Mouse (Mus musculus) testis, adult 2 months (tissue): ENCODE measurements around the gene Snrnp70. TPM values are rescaled to one million over a fixed set of nuclear protein-coding genes. Genes with fewer than 3 reads are reported as not detected.
A peak's percentile ranks its signal among the peaks of the same experiment; 100 is the strongest.

ENCODE experiments used
- H3K27ac ChIP-seq: fragments of 200-500 bp; 2 replicates; pipeline ENCODE4 v1.5.1; 2012; ENCODE audit warnings: low read depth, low read length; ENCODE audit not compliant: control insufficient read depth, insufficient read depth
- H3K27me3 ChIP-seq: fragments of 200-500 bp; 2 replicates; pipeline ENCODE4 v1.6.1; 2012; ENCODE audit warnings: mild to moderate bottlenecking, low read length, moderate library complexity; ENCODE audit not compliant: control insufficient read depth, insufficient read depth
- H3K36me3 ChIP-seq: fragments of 200-500 bp; 2 replicates; pipeline ENCODE4 v1.6.1; 2012; ENCODE audit warnings: mild to moderate bottlenecking, low read length; ENCODE audit not compliant: control insufficient read depth, insufficient read depth
- H3K4me1 ChIP-seq: fragments of 200-500 bp; 2 replicates; pipeline ENCODE4 v1.6.1; 2012; ENCODE audit warnings: low read length; ENCODE audit not compliant: control insufficient read depth, insufficient read depth
- H3K4me3 ChIP-seq: fragments of 200-500 bp; 2 replicates; pipeline ENCODE4 v1.5.1; 2012; ENCODE audit warnings: low read depth, mild to moderate bottlenecking, low read length, moderate library complexity, mixed read lengths; ENCODE audit not compliant: control insufficient read depth
- CTCF ChIP-seq: fragments of 200-500 bp; IDR thresholded peaks from 2 replicates; pipeline ENCODE4 v1.5.1; 2012; ENCODE audit warnings: low read depth, mild to moderate bottlenecking, inconsistent platforms, low read length, moderate library complexity; ENCODE audit not compliant: control insufficient read depth, insufficient read depth, insufficient replicate concordance
- POLR2A ChIP-seq: fragments of 200-500 bp; IDR thresholded peaks from 2 replicates; pipeline ENCODE4 v1.6.1; 2012; ENCODE audit warnings: low read depth, mild to moderate bottlenecking, inconsistent platforms, low read length, moderate library complexity; ENCODE audit not compliant: control insufficient read depth
- polyA plus RNA-seq: library from polyadenylated mRNA; depleted of rRNA; stranded (reverse); fragments of >200 nt; gene quantifications from 2 replicates; pipeline ENCODE4 v1.2.3, GENCODE M21; 2012

The Snrnp70 gene
- polyA plus RNA-seq, 1 experiment = 202 TPM

DNA sequence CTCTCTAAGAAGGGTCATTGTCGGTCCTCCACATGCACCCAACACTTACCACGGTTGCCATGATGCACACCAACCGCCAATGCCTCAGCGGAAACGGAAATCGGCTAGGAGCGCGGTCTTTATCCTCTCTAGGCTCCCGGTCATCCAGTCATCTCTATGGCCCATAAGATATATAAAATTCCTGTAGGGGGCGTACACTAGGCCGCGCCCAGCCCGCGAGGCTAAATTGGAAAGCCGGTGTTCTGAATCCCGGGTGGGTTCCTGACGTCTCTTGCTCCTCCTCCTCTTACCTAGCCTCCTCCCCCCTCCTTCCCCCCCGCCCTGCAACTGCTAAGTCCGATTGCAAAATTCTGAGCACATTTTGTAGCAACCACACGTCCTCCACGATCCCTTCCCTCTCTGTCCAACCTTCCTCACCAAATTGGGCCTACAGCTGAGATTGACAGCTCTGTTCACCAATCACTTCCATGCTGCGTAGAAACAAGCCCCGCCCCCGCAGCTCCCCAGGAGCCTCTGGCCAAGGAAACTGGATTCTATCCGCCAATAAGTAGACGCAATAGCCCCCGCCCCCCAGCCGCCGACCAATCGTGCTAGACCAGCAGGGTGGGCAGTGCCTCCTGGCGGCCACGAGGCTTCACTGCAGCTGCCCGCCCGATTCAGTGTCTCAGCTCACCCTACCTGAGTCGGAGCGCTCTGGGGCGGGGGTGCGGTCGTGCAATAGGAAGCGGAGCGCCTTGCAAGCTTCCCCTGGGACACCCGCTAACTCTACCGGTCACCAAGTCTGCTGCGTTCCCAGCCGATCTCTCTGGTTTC lies 38.9 kb upstream of the Snrnp70 start, which contains the start of gene Gys1:
TSS of gene Gys1 (plus strand) at position 642 of the 813 bp plus-strand sequence.
- Histone ChIP-seq H3K36me3 (no peaks in the 10 kb centered on the region; the same call in 1 of the 2 replicates), H3K4me1 (peaks cover 27% of the 10 kb centered on the region), H3K27ac (peak within 1 kb of the TSS; percentile 94), H3K27me3 (no peaks in the 10 kb centered on the region), H3K4me3 (peak within 1 kb of the TSS; percentile 90)
- TF ChIP-seq CTCF (peak; percentile 96), POLR2A (peak; percentile 76; the same call in 1 of the 2 replicates)

- no peaks in the 10 kb centered on the region; the same call in 1 of the 2 replicates for H3K36me3 ChIP-seq
- TF ChIP-seq CTCF (no peak), POLR2A (no peak)
- H3K27me3 ChIP-seq = no peaks in the 10 kb centered on the region
- peak overlapping the region; percentile 94 for H3K27ac ChIP-seq
- H3K4me1 ChIP-seq = peaks cover 25% of the 10 kb centered on the region
- peak overlapping the region; percentile 90 for H3K4me3 ChIP-seq
Observed at GRCm38 (mm10) chr7:45433835-45434202, 38.3 kb upstream of the Snrnp70 start.

- peaks cover 1% of the 10 kb centered on the region for H3K36me3 ChIP-seq
- H3K27ac ChIP-seq = no peak overlapping the region
- no peaks in the 10 kb centered on the region; the same call in none of the 2 replicates for H3K4me1 ChIP-seq
- H3K4me3 ChIP-seq = no peak overlapping the region
- no peaks in the 10 kb centered on the region for H3K27me3 ChIP-seq
- TF ChIP-seq POLR2A = no peak
- no peak for TF ChIP-seq CTCF
Observed at GRCm38 (mm10) chr7:45426556-45426955, 31.0 kb upstream of the Snrnp70 start.

DNA sequence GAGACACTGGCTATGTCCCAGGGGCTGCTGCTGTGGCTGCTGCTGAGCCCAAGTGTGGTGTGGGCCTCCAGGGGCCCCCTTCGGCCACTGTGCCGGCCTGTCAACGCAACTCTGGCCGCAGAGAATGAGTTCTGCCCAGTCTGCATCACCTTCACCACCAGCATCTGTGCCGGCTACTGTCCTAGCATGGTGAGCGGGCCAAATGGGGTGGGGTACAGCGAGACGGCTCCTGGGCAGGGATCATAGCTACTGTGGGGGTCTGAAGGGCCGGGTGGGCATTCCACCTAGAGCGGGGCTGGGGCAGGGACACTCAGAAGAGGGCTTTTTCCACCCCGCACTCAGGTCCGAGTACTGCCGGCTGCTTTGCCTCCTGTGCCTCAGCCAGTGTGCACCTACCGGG lies 25.7 kb upstream of the Snrnp70 start:
- H3K36me3 ChIP-seq = no peaks in the 10 kb centered on the region; the same call in 1 of the 2 replicates
- no peaks in the 10 kb centered on the region for H3K27me3 ChIP-seq

DNA sequence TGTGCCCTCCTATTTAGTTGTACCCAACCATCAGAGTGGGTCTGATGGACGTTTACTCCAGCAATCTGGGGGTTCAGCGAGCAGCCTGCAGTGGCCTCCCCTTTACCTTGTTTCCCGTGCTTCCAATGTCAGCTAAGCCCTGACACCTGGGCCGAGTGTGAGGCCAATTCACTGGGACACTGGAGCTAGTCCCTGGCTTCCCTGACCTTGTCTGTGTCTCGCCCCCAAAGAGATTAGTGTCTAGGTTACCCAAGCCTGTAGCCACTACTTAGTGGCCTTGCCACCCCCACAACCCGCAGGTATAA lies 25.0 kb upstream of the Snrnp70 start, which contains the start of gene Lhb:
TSS of gene Lhb (plus strand) at position 206 of the 305 bp plus-strand sequence.
- Histone ChIP-seq H3K36me3 (no peaks in the 10 kb centered on the region; the same call in 1 of the 2 replicates), H3K4me3 (peak within 1 kb of the TSS; percentile 86), H3K27ac (no peak within 1 kb of the TSS), H3K27me3 (peaks cover 2% of the 10 kb centered on the region; the same call in 1 of the 2 replicates), H3K4me1 (peaks cover 16% of the 10 kb centered on the region)
- TF ChIP-seq CTCF = no peak
- TF ChIP-seq POLR2A = no peak

More for the DNA sequence above, 25.7 kb upstream of the Snrnp70 start:
- no peak overlapping the region; the same call in 1 of the 2 replicates for H3K4me3 ChIP-seq
- no peak overlapping the region for H3K27ac ChIP-seq
- H3K4me1 ChIP-seq = peaks cover 13% of the 10 kb centered on the region
- TF ChIP-seq CTCF (no peak), POLR2A (no peak)

GRCm38 (mm10) chr7:45419859-45420614 lies 24.5 kb upstream of the Snrnp70 start:
- peaks cover 2% of the 10 kb centered on the region; the same call in 1 of the 2 replicates for H3K27me3 ChIP-seq
- H3K4me3 ChIP-seq = peak overlapping the region; percentile 86
- H3K27ac ChIP-seq = no peak overlapping the region

GRCm38 (mm10) chr7:45417962-45418492 lies 22.5 kb upstream of the Snrnp70 start:
- Histone ChIP-seq H3K27ac (peak overlapping the region; percentile 70), H3K4me3 (peak overlapping the region; percentile 86), H3K27me3 (peaks cover 10% of the 10 kb centered on the region), H3K4me1 (peaks cover 37% of the 10 kb centered on the region), H3K36me3 (no peaks in the 10 kb centered on the region; the same call in 1 of the 2 replicates)
- TF ChIP-seq CTCF (no peak), POLR2A (peak; percentile 51; the same call in 1 of the 2 replicates)

More at GRCm38 (mm10) chr7:45419859-45420614, 24.5 kb upstream of the Snrnp70 start:
- TF ChIP-seq CTCF = no peak
- Histone ChIP-seq H3K36me3 (no peaks in the 10 kb centered on the region; the same call in 1 of the 2 replicates), H3K4me1 (peaks cover 17% of the 10 kb centered on the region)
